Comparison of ENCODE assay signal across 8 mouse cellular contexts in the genomic region with DNA sequence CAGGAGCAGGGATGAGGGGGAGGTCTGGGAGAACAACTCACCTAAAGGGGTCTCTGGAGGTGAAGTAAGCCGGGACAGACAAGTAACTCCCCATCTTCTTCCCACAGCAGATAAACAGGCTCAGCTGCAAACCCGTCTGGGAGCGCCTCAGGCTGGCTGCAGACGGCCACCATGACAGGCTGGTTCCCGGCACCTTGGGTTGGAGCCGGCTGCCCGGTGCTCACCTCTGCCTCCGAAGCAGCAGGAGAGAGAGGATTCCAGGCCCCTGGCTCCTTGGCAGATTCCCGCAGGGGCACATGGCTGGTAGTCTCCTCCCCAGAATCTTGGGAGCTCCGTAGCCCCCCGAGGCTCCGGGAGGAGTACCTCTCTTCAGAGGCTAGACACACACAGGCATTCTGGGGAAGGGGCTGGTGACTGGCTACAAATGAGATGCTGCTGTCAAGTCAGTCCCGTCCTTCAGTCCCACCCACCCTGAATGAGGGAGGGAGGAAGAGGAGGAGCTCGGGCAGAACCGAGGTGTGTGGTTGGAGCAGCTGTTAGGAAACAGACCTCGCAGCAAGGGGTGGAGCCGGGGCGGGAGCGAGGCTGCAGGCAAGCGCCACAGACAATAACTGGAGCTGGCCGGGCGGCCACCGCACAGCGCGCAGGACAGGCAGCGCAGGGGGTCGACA. TPM values are rescaled to one million over a fixed set of nuclear protein-coding genes. Genes with fewer than 3 reads are reported as not detected.
DNase-seq lines count a peak whose midpoint lies in the region; ATAC-seq and TF ChIP-seq lines count a peak whose summit lies in the region.

No protein-coding gene starts in this region.

- H3K9ac ChIP-seq in kidney, embryonic 14.5 days (ENCODE audit: low read depth, low read length) = peak overlapping the region; percentile 71
- H3K9ac ChIP-seq in limb, embryonic 15.5 days = peak overlapping the region; percentile 37
- peak overlapping the region; percentile 85 for H3K9ac ChIP-seq in midbrain, postnatal 0 days (replicated peaks; ENCODE audit: low read length, poor library complexity, severe bottlenecking)

- no peaks in the 10 kb centered on the region for H3K27me3 ChIP-seq in heart, embryonic 10.5 days (ENCODE audit: insufficient read depth, poor library complexity, severe bottlenecking)
- H3K27me3 ChIP-seq in kidney, embryonic 14.5 days (ENCODE audit: control insufficient read depth, insufficient read depth, low read length) = no peaks in the 10 kb centered on the region
- no peaks in the 10 kb centered on the region for H3K27me3 ChIP-seq in limb, embryonic 15.5 days
- no peaks in the 10 kb centered on the region for H3K27me3 ChIP-seq in midbrain, postnatal 0 days (ENCODE audit: insufficient read depth, low read length)

- TF ChIP-seq CTCF in midbrain, postnatal 0 days (IDR thresholded peaks at IDR 0.05) = no peak

- H3K4me1 ChIP-seq in heart, embryonic 10.5 days = peaks cover 75% of the 10 kb centered on the region
- peaks cover 27% of the 10 kb centered on the region for H3K4me1 ChIP-seq in kidney, embryonic 14.5 days (ENCODE audit: control insufficient read depth, insufficient read depth, low read length)
- peaks cover 45% of the 10 kb centered on the region for H3K4me1 ChIP-seq in limb, embryonic 15.5 days
- H3K4me1 ChIP-seq in midbrain, postnatal 0 days (ENCODE audit: insufficient read depth, low read length) = peaks cover 22% of the 10 kb centered on the region

- ATAC-seq in erythroblast, adult 5-6 weeks (replicated peaks; ENCODE audit: low FRiP score, poor library complexity, severe bottlenecking) = peak; percentile 62; the same call in 1 of the 2 replicates
- ATAC-seq in kidney, embryonic 14.5 days (ENCODE audit: low FRiP score, low TSS enrichment) = peak; percentile 93
- peak; percentile 91 for ATAC-seq in limb, embryonic 15.5 days (ENCODE audit: insufficient number of reproducible peaks, low FRiP score, low TSS enrichment, low read depth)
- peak; percentile 94 for ATAC-seq in midbrain, postnatal 0 days (ENCODE audit: low FRiP score)

- H3K36me3 ChIP-seq in heart, embryonic 10.5 days = peaks cover 11% of the 10 kb centered on the region; the same call in 1 of the 2 replicates
- H3K36me3 ChIP-seq in kidney, embryonic 14.5 days (ENCODE audit: control insufficient read depth, insufficient read depth, low read length) = no peaks in the 10 kb centered on the region
- no peaks in the 10 kb centered on the region for H3K36me3 ChIP-seq in limb, embryonic 15.5 days
- H3K36me3 ChIP-seq in midbrain, postnatal 0 days (ENCODE audit: insufficient read depth, low read length) = no peaks in the 10 kb centered on the region

- peak overlapping the region; percentile 90 for H3K27ac ChIP-seq in heart, embryonic 10.5 days
- no peak overlapping the region for H3K27ac ChIP-seq in kidney, embryonic 14.5 days (ENCODE audit: low read depth, low read length)
- H3K27ac ChIP-seq in limb, embryonic 15.5 days = peak overlapping the region; percentile 76
- H3K27ac ChIP-seq in midbrain, postnatal 0 days (ENCODE audit: low read depth, low read length) = peak overlapping the region; percentile 89

- H3K9me3 ChIP-seq in heart, embryonic 10.5 days = no peaks in the 10 kb centered on the region
- H3K9me3 ChIP-seq in kidney, embryonic 14.5 days (ENCODE audit: control insufficient read depth, low read length) = no peaks in the 10 kb centered on the region
- H3K9me3 ChIP-seq in limb, embryonic 15.5 days = no peaks in the 10 kb centered on the region
- H3K9me3 ChIP-seq in midbrain, postnatal 0 days (ENCODE audit: low read length) = no peaks in the 10 kb centered on the region

- H3K4me2 ChIP-seq in kidney, embryonic 14.5 days (replicated peaks; ENCODE audit: low read depth, low read length) = peak overlapping the region; percentile 94
- H3K4me2 ChIP-seq in limb, embryonic 15.5 days = peak overlapping the region; percentile 78
- H3K4me2 ChIP-seq in midbrain, postnatal 0 days (ENCODE audit: low read depth, low read length, poor library complexity, severe bottlenecking) = peak overlapping the region; percentile 82

- DNase-seq in 416B (ENCODE audit: low read depth) = peak; percentile 33
- peak; percentile 98 for DNase-seq in brain, adult 2 months (ENCODE audit: low read depth, low spot score)
- peak; percentile 97 for DNase-seq in heart, embryonic 10.5 days (ENCODE audit: low spot score)
- peak; percentile 93 for DNase-seq in midbrain, postnatal 0 days (ENCODE audit: low spot score)
- DNase-seq in spleen, postnatal 36 days (ENCODE audit: low spot score in 2 of 2) = peak; percentile 60 to 61

- peak overlapping the region; percentile 74 for H3K4me3 ChIP-seq in heart, embryonic 10.5 days
- peak overlapping the region; percentile 53 for H3K4me3 ChIP-seq in kidney, embryonic 14.5 days (ENCODE audit: low read length)
- H3K4me3 ChIP-seq in limb, embryonic 15.5 days = peak overlapping the region; percentile 57
- peak overlapping the region; percentile 71 for H3K4me3 ChIP-seq in midbrain, postnatal 0 days (ENCODE audit: low read depth, low read length)

- WGBS in heart, embryonic 10.5 days = 1% methylated on average over 27 of the region's 27 CpGs
- WGBS in kidney, embryonic 14.5 days = 4% methylated on average over 27 of the region's 27 CpGs
- 1% methylated on average over 27 of the region's 27 CpGs for WGBS in limb, embryonic 15.5 days
- 1% methylated on average over 27 of the region's 27 CpGs for WGBS in midbrain, postnatal 0 days

RNA-seq across cellular contexts. Expression of a gene that starts 37.9 kb away (rescaled TPM):
- 4.2 and 4.4 TPM in 2 replicates for total RNA-seq in erythroblast, adult 5-6 weeks (2015; ENCODE audit: low replicate concordance)
- 6.4 and 9.7 TPM in 2 replicates for total RNA-seq in erythroblast, adult 5-6 weeks (2017; ENCODE audit: low replicate concordance)
- 68.8 and 73.9 TPM in 2 replicates for polyA plus RNA-seq in heart, embryonic 10.5 days (2016; fragmentation: Nextera tagmentation; extraction: Ambion mirVana)
- polyA plus RNA-seq in kidney, embryonic 14.5 days (2014; fragmentation: Nextera tagmentation; extraction: Ambion mirVana) = 32.6 and 41.7 TPM in 2 replicates
- 102 and 108 TPM in 2 replicates for polyA plus RNA-seq in limb, embryonic 15.5 days (2015; fragmentation: Nextera tagmentation; extraction: Ambion mirVana)
- 250 and 290 TPM in 2 replicates for total RNA-seq in midbrain, postnatal 0 days (2014; rRNA removed)
- polyA plus RNA-seq in midbrain, postnatal 0 days (2015; fragmentation: Nextera tagmentation; extraction: Ambion mirVana) = 134 and 149 TPM in 2 replicates

RNA-seq across cellular contexts. Expression of a gene that starts 40.9 kb away (rescaled TPM):
- total RNA-seq in erythroblast, adult 5-6 weeks (2015; ENCODE audit: low replicate concordance) = 0.77 and 2.9 TPM in 2 replicates
- 3.5 and 3.8 TPM in 2 replicates for total RNA-seq in erythroblast, adult 5-6 weeks (2017; ENCODE audit: low replicate concordance)
- 7.9 and 9.5 TPM in 2 replicates for polyA plus RNA-seq in heart, embryonic 10.5 days (2016; fragmentation: Nextera tagmentation; extraction: Ambion mirVana)
- 7.0 and 7.8 TPM in 2 replicates for polyA plus RNA-seq in kidney, embryonic 14.5 days (2014; fragmentation: Nextera tagmentation; extraction: Ambion mirVana)
- 15.6 and 17.9 TPM in 2 replicates for polyA plus RNA-seq in limb, embryonic 15.5 days (2015; fragmentation: Nextera tagmentation; extraction: Ambion mirVana)
- total RNA-seq in midbrain, postnatal 0 days (2014; rRNA removed) = 42.5 and 43.4 TPM in 2 replicates
- 34.7 and 37.5 TPM in 2 replicates for polyA plus RNA-seq in midbrain, postnatal 0 days (2015; fragmentation: Nextera tagmentation; extraction: Ambion mirVana)

Comparison
In these comparisons a context has a peak if more than half of its experiments do, and no peak if none do; other contexts are left out.
1. DNase-seq: peak in every context shown above with its lines; median percentile 98 in brain, adult 2 months; 97 in heart, embryonic 10.5 days; 93 in midbrain, postnatal 0 days; 60 in spleen, postnatal 36 days; 33 in 416B.